Mouse (Mus musculus) layer of hippocampus, postnatal 14 days (tissue): ENCODE measurements around the gene 0610030E20Rik. TPM values are rescaled to one million over a fixed set of nuclear protein-coding genes. Genes with fewer than 3 reads are reported as not detected.

Experiments
- DNase-seq, 2 experiments: peaks; one replicate each; pipeline ENCODE4 v3.0.0; 2021 to 2022; ENCODE audit warnings: low spot score in 2 of 2, mixed read lengths in 1 of 2
- total RNA-seq, 2 experiments: library from RNA; stranded (reverse); gene quantifications; 2 replicates each; pipeline ENCODE4 v1.2.3; 2021

0610030E20Rik gene
- total RNA-seq, 2 experiments from 2014 or later: 13.8 to 16.0 TPM

DNA sequence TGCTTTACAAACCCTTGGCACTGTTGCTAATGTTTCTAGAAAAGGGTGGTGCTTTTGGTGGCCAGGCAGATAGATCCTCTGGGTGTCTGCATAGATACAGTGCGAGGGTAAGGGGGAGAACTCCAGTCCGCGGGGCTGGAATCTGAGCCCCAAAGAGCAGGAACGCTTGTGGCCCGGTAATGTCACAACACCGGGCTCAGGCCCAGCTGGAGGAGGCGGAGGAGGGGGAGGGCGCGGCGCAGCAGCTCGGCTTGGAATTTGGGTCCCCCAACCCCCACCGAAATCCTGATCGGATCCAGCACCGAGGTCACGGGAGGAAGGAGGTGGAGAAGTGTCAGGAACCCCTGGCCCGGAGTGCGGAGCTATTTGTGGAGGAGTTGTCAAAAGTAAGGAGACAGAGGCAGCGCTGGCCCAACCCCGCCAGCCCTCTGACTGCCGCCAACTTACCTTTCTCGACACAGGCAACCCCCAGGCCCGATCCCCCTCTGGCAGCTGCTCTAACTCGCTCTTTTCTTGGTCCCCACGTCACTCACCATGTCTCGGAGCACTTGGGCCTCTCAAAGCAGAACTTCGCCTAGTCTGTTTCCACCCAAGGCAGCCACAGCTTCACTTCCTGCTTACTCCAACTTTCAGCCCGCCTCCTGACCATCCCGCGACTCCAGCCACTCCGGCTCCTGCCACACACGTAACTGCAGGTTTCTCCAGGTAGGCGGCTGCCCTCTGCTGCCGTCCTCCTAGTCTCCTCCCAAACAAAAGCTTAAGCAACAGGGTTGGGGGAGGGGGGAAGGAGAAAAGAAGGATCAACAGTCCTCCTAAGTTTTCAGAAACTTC, 43.0 kb downstream of the 0610030E20Rik start, which contains the start of gene Vamp8:
Gene Vamp8, minus strand, starts transcription at position 763 of the 831 bp plus-strand sequence.
- peak; percentile 29 to 55 for DNase-seq

DNA sequence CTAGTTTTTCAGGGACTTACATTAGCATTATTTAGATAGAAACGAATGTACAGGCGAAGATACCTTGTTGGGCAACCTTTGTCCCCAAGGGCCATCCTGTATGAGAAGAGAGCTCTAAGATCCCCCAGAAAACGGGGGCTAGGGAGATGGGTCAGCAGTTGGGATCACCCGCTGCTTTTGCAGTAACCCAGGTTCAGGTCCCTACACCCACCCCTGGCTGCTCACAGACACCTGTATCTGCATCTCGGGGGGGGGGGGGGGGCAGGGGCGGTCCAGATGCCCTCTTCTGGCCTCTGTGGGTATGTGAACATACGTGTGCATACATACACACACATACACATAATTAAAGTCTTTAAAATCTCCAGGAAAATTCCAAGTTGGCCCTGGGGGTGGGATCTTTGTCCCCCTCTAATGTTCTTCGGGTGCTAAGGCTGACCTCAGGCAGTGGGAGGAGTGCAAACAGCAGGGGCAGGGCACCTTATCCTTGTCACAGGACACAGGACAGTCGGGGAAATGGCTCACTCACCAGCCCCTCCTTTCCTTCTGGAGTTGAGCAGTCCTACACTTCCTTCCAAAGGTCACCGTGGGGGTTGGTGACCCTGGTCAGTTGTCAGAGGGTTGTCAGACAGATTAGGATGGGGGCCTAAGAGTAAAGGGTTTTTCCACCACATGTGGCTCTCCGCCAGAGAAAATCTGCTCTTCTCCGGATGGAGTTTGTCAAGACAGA, 43.8 kb downstream of the 0610030E20Rik start:
- no peak for DNase-seq

DNA sequence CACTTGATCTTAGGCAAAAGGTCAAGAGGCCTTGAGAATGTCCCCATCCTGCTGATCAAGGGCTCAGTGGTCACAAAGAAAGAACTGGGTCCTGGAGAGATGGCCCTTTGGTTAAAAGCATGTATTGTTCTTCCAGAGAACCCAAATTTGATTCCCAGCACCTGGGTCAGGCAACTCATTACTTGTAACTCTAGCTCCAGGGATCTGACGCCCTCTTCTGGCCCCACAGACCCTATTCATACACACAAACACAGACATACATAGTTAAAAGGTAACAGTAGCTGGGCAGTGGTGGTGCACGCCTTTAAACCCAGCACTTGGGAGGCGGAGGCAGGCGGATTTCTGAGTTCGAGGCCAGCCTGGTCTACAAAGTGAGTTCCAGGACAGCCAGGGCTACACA, 45.2 kb downstream of the 0610030E20Rik start:
- DNase-seq: no peak

DNA sequence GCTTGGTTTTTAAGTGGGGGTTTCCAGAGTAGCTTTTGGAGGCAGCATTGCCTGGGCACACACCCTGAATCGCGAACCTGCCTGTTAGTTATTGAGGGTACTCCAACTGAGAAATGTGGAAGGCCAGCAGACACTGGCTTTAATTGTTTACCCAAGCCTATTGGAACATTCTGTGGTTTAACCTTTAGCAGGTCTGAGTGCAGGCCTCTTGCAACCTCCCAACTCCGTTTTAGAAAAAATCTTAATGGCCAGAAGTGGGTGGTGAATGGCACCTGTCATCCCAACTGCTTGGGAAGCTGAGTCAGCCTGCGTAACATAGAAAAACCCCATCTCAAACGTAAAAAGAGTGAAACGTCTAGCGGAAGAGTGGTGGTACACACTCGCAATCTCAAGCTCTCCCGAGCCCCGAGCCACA, 49.7 kb downstream of the 0610030E20Rik start:
- no peak for DNase-seq

DNA sequence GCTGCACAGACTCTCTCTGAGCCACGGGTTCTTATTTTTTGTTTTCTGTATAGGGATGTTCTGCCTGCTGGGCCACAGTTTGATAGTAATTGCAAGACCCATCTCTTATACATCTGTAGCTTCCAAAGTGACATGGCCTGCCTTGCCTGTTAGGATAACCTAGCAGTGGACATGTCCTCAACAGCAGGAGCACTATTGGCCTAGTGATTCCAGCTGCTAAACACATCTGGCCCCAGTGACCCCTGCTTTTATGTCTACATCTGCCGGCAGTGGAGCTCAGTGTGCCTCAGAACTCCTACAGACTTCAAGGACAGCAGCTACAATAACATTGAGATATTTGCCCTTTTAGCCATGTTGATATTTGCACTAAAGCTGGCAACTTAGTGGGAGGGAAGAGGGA, 52.9 kb downstream of the 0610030E20Rik start:
- no peak for DNase-seq

DNA sequence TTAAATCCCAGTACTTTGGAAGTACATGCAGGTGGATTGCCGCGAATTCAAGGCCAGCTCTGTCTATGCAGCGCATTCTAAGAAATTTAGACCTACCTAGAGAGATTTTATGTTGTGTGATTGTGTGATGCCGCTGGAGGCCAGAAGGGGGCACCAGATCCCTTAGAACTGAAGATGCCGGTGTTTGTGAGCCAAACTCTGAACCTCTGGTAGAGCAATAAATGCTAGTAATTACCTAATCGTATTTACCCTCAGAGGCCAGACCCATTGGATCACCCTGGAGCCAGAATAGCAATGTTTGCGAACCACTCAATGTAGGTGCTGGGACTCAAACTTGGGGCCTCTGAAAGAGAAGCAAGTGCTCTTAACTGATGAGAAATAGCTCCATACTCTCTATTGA, 54.8 kb downstream of the 0610030E20Rik start:
- DNase-seq: peak; percentile 59 to 75

Other genes with a start within 250 kb of the 0610030E20Rik start
- gene St3gal5, start 249.7 kb upstream of the 0610030E20Rik start, total RNA-seq: 10 to 100 TPM; 87.4 to 95.9 TPM
- 1 to 10 TPM; 3.3 to 4.5 TPM for gene Atoh8, start 111.7 kb upstream of the 0610030E20Rik start, total RNA-seq
- not detected for gene Sftpb, start 42.7 kb upstream of the 0610030E20Rik start, total RNA-seq
- gene Usp39, start 2.1 kb upstream of the 0610030E20Rik start, total RNA-seq: 10 to 100 TPM; 29.7 to 32.9 TPM
- gene Tmem150a, start 8.1 kb downstream of the 0610030E20Rik start, total RNA-seq: 10 to 100 TPM; 12.6 to 13.7 TPM
- gene Rnf181, start 19.6 kb downstream of the 0610030E20Rik start, total RNA-seq: 10 to 100 TPM; 78.0 to 85.6 TPM
- 1 to 10 TPM; 3.7 to 4.2 TPM for gene Vamp5, start 33.2 kb downstream of the 0610030E20Rik start, total RNA-seq
- 10 to 100 TPM; 11.4 to 15.3 TPM for gene Vamp8, start 43.4 kb downstream of the 0610030E20Rik start, total RNA-seq
- gene Ggcx, start 67.0 kb downstream of the 0610030E20Rik start, total RNA-seq: 10 to 100 TPM; 21.0 to 22.1 TPM
- 100 to 1,000 TPM; 176 to 196 TPM for gene Mat2a, start 92.2 kb downstream of the 0610030E20Rik start, total RNA-seq
- under 1 TPM; 0.41 to 0.83 TPM for gene Sh2d6, start 174.4 kb downstream of the 0610030E20Rik start, total RNA-seq
- gene Capg, start 197.1 kb downstream of the 0610030E20Rik start, total RNA-seq: 1 to 10 TPM; 3.0 to 3.6 TPM